Mouse (Mus musculus): ENCODE results near the gene Syne1.

DNA sequence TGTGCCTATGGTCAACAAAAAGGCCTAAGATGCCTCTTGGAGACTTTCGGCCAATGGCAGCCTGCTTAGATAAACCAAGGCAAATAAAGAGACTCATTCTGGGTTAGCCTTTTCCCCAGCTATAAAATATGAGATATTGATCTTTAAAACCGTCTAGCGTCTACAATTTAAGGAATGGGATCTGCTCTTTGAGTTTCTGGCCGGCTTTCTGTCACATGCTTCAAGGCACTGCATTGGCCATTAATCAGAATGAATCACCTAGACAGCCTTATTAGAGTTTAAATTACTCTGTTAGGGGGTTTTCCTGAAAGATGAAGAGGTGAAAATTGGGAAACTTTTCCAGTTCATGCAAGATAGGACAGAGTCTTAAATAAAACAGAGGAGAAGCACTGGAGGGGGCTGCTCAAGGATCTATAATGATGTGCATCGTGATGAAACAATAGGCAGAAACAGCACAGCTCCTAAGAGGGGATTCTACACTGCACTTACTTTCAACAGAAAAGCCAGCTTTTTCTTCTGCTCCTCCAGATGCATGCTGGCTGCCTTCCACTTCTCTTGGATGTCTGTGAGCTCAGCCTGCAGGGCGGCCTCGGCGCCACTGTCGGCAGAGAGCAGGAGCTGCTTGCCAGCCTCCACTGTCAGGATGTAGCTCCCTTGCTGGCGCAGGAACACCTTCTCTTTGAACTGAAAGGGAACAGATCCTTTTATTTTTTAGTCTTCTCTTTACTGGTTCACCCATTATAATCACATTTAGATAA lies 454.1 kb downstream of the Syne1 start:
- TF ChIP-seq POLR2A (IDR thresholded peaks at IDR 0.05; ENCODE audit: borderline replicate concordance, extremely low read depth, low read depth, low read length) (no peak), CTCF (IDR thresholded peaks at IDR 0.05; ENCODE audit: insufficient read depth, low read length) (no peak)
